Mouse (Mus musculus) fat pad, adult 2 months (tissue): ENCODE measurements around the gene Scube3.

Experiments
- DNase-seq: peaks from one replicate; pipeline ENCODE4 v3.0.0-alpha.2; 2011; ENCODE audit warnings: low read depth, low spot score; ENCODE audit errors: extremely low read depth

Scube3 gene

GRCm38 (mm10) chr17:28131156-28131555 is 10.8 kb upstream of the Scube3 start:
- no peak for DNase-seq

GRCm38 (mm10) chr17:28133193-28133592 is 8.7 kb upstream of the Scube3 start:
- no peak for DNase-seq

- DNase-seq = no peak
Observed at GRCm38 (mm10) chr17:28135496-28135895, 6.4 kb upstream of the Scube3 start.

GRCm38 (mm10) chr17:28136266-28136665 is 5.7 kb upstream of the Scube3 start:
- no peak for DNase-seq

- no peak for DNase-seq
Observed at GRCm38 (mm10) chr17:28138013-28138412, 3.9 kb upstream of the Scube3 start.

GRCm38 (mm10) chr17:28138685-28139084 is 3.3 kb upstream of the Scube3 start:
- DNase-seq = no peak

- DNase-seq = no peak
Observed at GRCm38 (mm10) chr17:28140431-28141204, 1.3 kb upstream of the Scube3 start.

GRCm38 (mm10) chr17:28141205-28141650 is 713 bp upstream of the Scube3 start:
- DNase-seq = no peak

GRCm38 (mm10) chr17:28142700-28143610 is 1.0 kb downstream of the Scube3 start:
- DNase-seq = no peak

GRCm38 (mm10) chr17:28143751-28144150 is 1.8 kb downstream of the Scube3 start:
- DNase-seq = no peak

GRCm38 (mm10) chr17:28144241-28144640 is 2.3 kb downstream of the Scube3 start:
- no peak for DNase-seq

- DNase-seq = no peak
Observed at GRCm38 (mm10) chr17:28148288-28148687, 6.3 kb downstream of the Scube3 start.

GRCm38 (mm10) chr17:28149734-28150133 is 7.8 kb downstream of the Scube3 start:
- no peak for DNase-seq

- DNase-seq = no peak
Observed at GRCm38 (mm10) chr17:28150456-28150855, 8.5 kb downstream of the Scube3 start.

- no peak for DNase-seq
Observed at GRCm38 (mm10) chr17:28153095-28153494, 11.2 kb downstream of the Scube3 start.

GRCm38 (mm10) chr17:28154970-28155369 is 13.0 kb downstream of the Scube3 start:
- DNase-seq = no peak

GRCm38 (mm10) chr17:28160361-28160760 is 18.4 kb downstream of the Scube3 start:
- DNase-seq = no peak

GRCm38 (mm10) chr17:28161310-28161881 is 19.5 kb downstream of the Scube3 start:
- no peak for DNase-seq

- DNase-seq = no peak
Observed at GRCm38 (mm10) chr17:28163666-28164065, 21.7 kb downstream of the Scube3 start.

GRCm38 (mm10) chr17:28170460-28171305 is 28.7 kb downstream of the Scube3 start:
- peak; percentile 47 for DNase-seq

GRCm38 (mm10) chr17:28172690-28173089 is 30.7 kb downstream of the Scube3 start:
- peak; percentile 30 for DNase-seq
